Mouse (Mus musculus): ENCODE measurements around the gene Limk2. TPM values are rescaled to one million over a fixed set of nuclear protein-coding genes. Genes with fewer than 3 reads are reported as not detected.
A peak's percentile ranks its signal among the peaks of the same experiment; 100 is the strongest.

Gene Limk2
- polyA plus RNA-seq, 1 experiment from 2014 or later = 60.1 TPM

- H3K36me3 ChIP-seq = peaks cover 11% of the 10 kb centered on the region; the same call in 1 of the 2 replicates
- H3K4me2 ChIP-seq (replicated peaks) = no peak overlapping the region
- H3K9me3 ChIP-seq = no peaks in the 10 kb centered on the region
- H3K27ac ChIP-seq = 0 out of 2 replicates have a peak overlapping the region, but pooled peaks have one; percentile 0
- ATAC-seq = no peak
- whole genome bisulfite sequencing = 84% methylated on average over 5 of the region's 5 CpGs
- no peaks in the 10 kb centered on the region for H3K27me3 ChIP-seq (replicated peaks)
- H3K4me1 ChIP-seq (replicated peaks) = peaks cover 5% of the 10 kb centered on the region
- no peak overlapping the region for H3K4me3 ChIP-seq (replicated peaks)
- no peak overlapping the region for H3K9ac ChIP-seq
Observed at GRCm38 (mm10) chr11:3382602-3383594, 26.1 kb downstream of the Limk2 start.

- 71% methylated on average over 6 of the region's 6 CpGs for WGBS
- H3K4me3 ChIP-seq (replicated peaks) = no peak overlapping the region
- no peaks in the 10 kb centered on the region for H3K27me3 ChIP-seq (replicated peaks)
- no peak overlapping the region for H3K27ac ChIP-seq
- no peak overlapping the region for H3K4me2 ChIP-seq (replicated peaks)
- peaks cover 2% of the 10 kb centered on the region; the same call in 1 of the 2 replicates for H3K4me1 ChIP-seq (replicated peaks)
- no peaks in the 10 kb centered on the region for H3K9me3 ChIP-seq
- ATAC-seq = peak; percentile 54; the same call in 1 of the 2 replicates
- H3K9ac ChIP-seq = no peak overlapping the region
- H3K36me3 ChIP-seq = peaks cover 11% of the 10 kb centered on the region; the same call in 1 of the 2 replicates
Observed at GRCm38 (mm10) chr11:3381148-3381814, 27.7 kb downstream of the Limk2 start.

GRCm38 (mm10) chr11:3379427-3379826 lies 29.6 kb downstream of the Limk2 start:
- Histone ChIP-seq H3K36me3 (peaks cover 7% of the 10 kb centered on the region; the same call in 1 of the 2 replicates), H3K9ac (no peak overlapping the region), H3K9me3 (no peaks in the 10 kb centered on the region), H3K27me3 (replicated peaks) (no peaks in the 10 kb centered on the region), H3K4me1 (replicated peaks) (peaks cover 6% of the 10 kb centered on the region), H3K4me2 (replicated peaks) (no peak overlapping the region), H3K4me3 (replicated peaks) (no peak overlapping the region), H3K27ac (no peak overlapping the region)
- 58% methylated on average over 4 of the region's 4 CpGs for whole genome bisulfite sequencing
- peak; percentile 80 for ATAC-seq

GRCm38 (mm10) chr11:3374741-3375140 lies 34.2 kb downstream of the Limk2 start:
- Histone ChIP-seq H3K4me1 (replicated peaks) (peaks cover 31% of the 10 kb centered on the region), H3K4me3 (replicated peaks) (no peak overlapping the region), H3K9me3 (no peaks in the 10 kb centered on the region), H3K27ac (peak overlapping the region; percentile 42), H3K27me3 (replicated peaks) (no peaks in the 10 kb centered on the region), H3K36me3 (no peaks in the 10 kb centered on the region), H3K9ac (no peak overlapping the region), H3K4me2 (replicated peaks) (no peak overlapping the region)
- no peak for ATAC-seq
- WGBS = 57% methylated on average over 12 of the region's 12 CpGs

GRCm38 (mm10) chr11:3374293-3374645 lies 34.7 kb downstream of the Limk2 start:
- Histone ChIP-seq H3K27ac (peak overlapping the region; percentile 42), H3K9ac (no peak overlapping the region), H3K4me2 (replicated peaks) (peak overlapping the region; percentile 14; the same call in 1 of the 2 replicates), H3K36me3 (no peaks in the 10 kb centered on the region), H3K9me3 (no peaks in the 10 kb centered on the region), H3K4me3 (replicated peaks) (no peak overlapping the region), H3K4me1 (replicated peaks) (peaks cover 34% of the 10 kb centered on the region), H3K27me3 (replicated peaks) (no peaks in the 10 kb centered on the region)
- 31% methylated on average over 7 of the region's 7 CpGs for WGBS
- 0 out of 2 replicates have a peak, but pooled peaks have one; percentile 9 for ATAC-seq

- 33% methylated on average over 7 of the region's 7 CpGs for WGBS
- Histone ChIP-seq H3K27me3 (replicated peaks) (no peaks in the 10 kb centered on the region), H3K4me2 (replicated peaks) (peak overlapping the region; percentile 14; the same call in 1 of the 2 replicates), H3K27ac (peak overlapping the region; percentile 42), H3K4me3 (replicated peaks) (no peak overlapping the region), H3K9me3 (no peaks in the 10 kb centered on the region), H3K4me1 (replicated peaks) (peaks cover 38% of the 10 kb centered on the region), H3K36me3 (no peaks in the 10 kb centered on the region), H3K9ac (no peak overlapping the region)
- ATAC-seq = no peak
Observed at GRCm38 (mm10) chr11:3373591-3374292, 35.2 kb downstream of the Limk2 start.

- WGBS = 25% methylated on average over 7 of the region's 7 CpGs
- peak overlapping the region; percentile 50 for H3K9ac ChIP-seq
- H3K27ac ChIP-seq = peak overlapping the region; percentile 13; the same call in 1 of the 2 replicates
Observed at GRCm38 (mm10) chr11:3371599-3372295, 37.2 kb downstream of the Limk2 start.

GRCm38 (mm10) chr11:3370928-3371598 lies 37.9 kb downstream of the Limk2 start:
- ATAC-seq = peak; percentile 88
- WGBS = 5% methylated on average over 27 of the region's 27 CpGs
- Histone ChIP-seq H3K9me3 (no peaks in the 10 kb centered on the region), H3K27ac (peak overlapping the region; percentile 39; the same call in 1 of the 2 replicates), H3K4me2 (replicated peaks) (peak overlapping the region; percentile 77), H3K36me3 (no peaks in the 10 kb centered on the region), H3K4me1 (replicated peaks) (peaks cover 38% of the 10 kb centered on the region), H3K9ac (peak overlapping the region; percentile 50), H3K27me3 (replicated peaks) (no peaks in the 10 kb centered on the region), H3K4me3 (replicated peaks) (peak overlapping the region; percentile 42)

More at GRCm38 (mm10) chr11:3371599-3372295, 37.2 kb downstream of the Limk2 start:
- peak overlapping the region; percentile 77 for H3K4me2 ChIP-seq (replicated peaks)
- H3K9me3 ChIP-seq = no peaks in the 10 kb centered on the region
- no peaks in the 10 kb centered on the region for H3K27me3 ChIP-seq (replicated peaks)
- peaks cover 38% of the 10 kb centered on the region for H3K4me1 ChIP-seq (replicated peaks)
- H3K36me3 ChIP-seq = no peaks in the 10 kb centered on the region
- peak overlapping the region; percentile 42 for H3K4me3 ChIP-seq (replicated peaks)
- peak; percentile 19 for ATAC-seq

GRCm38 (mm10) chr11:3370162-3370561 lies 38.8 kb downstream of the Limk2 start:
- Histone ChIP-seq H3K27ac (0 out of 2 replicates have a peak overlapping the region, but pooled peaks have one; percentile 27), H3K4me2 (replicated peaks) (peak overlapping the region; percentile 77), H3K9ac (peak overlapping the region; percentile 50; the same call in 1 of the 2 replicates), H3K4me1 (replicated peaks) (peaks cover 38% of the 10 kb centered on the region), H3K27me3 (replicated peaks) (no peaks in the 10 kb centered on the region), H3K9me3 (no peaks in the 10 kb centered on the region), H3K4me3 (replicated peaks) (peak overlapping the region; percentile 42; the same call in 1 of the 2 replicates), H3K36me3 (no peaks in the 10 kb centered on the region)
- no peak for ATAC-seq
- 80% methylated on average over 2 of the region's 2 CpGs for WGBS

GRCm38 (mm10) chr11:3369449-3369848 lies 39.5 kb downstream of the Limk2 start:
- Histone ChIP-seq H3K27ac (peak overlapping the region; percentile 15; the same call in 1 of the 2 replicates), H3K36me3 (no peaks in the 10 kb centered on the region), H3K4me1 (replicated peaks) (peaks cover 35% of the 10 kb centered on the region), H3K27me3 (replicated peaks) (no peaks in the 10 kb centered on the region), H3K9me3 (no peaks in the 10 kb centered on the region), H3K4me2 (replicated peaks) (peak overlapping the region; percentile 30), H3K4me3 (replicated peaks) (no peak overlapping the region), H3K9ac (no peak overlapping the region)
- ATAC-seq = no peak
- 81% methylated on average over 5 of the region's 5 CpGs for WGBS

GRCm38 (mm10) chr11:3368983-3369382 lies 40.0 kb downstream of the Limk2 start:
- Histone ChIP-seq H3K27ac (peak overlapping the region; percentile 15; the same call in 1 of the 2 replicates), H3K27me3 (replicated peaks) (no peaks in the 10 kb centered on the region), H3K4me2 (replicated peaks) (peak overlapping the region; percentile 30), H3K4me1 (replicated peaks) (peaks cover 30% of the 10 kb centered on the region), H3K9ac (no peak overlapping the region), H3K4me3 (replicated peaks) (no peak overlapping the region), H3K36me3 (no peaks in the 10 kb centered on the region), H3K9me3 (no peaks in the 10 kb centered on the region)
- peak; percentile 77 for ATAC-seq
- 39% methylated on average over 7 of the region's 7 CpGs for WGBS
